Mouse (Mus musculus): ENCODE measurements around the gene Cd53. TPM values are rescaled to one million over a fixed set of nuclear protein-coding genes. Genes with fewer than 3 reads are reported as not detected.
A peak's percentile ranks its signal among the peaks of the same experiment; 100 is the strongest.

The Cd53 gene
- polyA plus RNA-seq, 1 experiment from 2014 or later, result 14.9 TPM

GRCm38 (mm10) chr3:106721397-106722027, 68.4 kb downstream of the Cd53 start:
- no peaks in the 10 kb centered on the region for H3K27me3 ChIP-seq (replicated peaks)
- peak overlapping the region; percentile 97 for H3K27ac ChIP-seq
- no peaks in the 10 kb centered on the region for H3K36me3 ChIP-seq
- no peaks in the 10 kb centered on the region; the same call in 1 of the 2 replicates for H3K9me3 ChIP-seq
- peak overlapping the region; percentile 70 for H3K4me3 ChIP-seq (replicated peaks)
- peak; percentile 98 for ATAC-seq (ENCODE audit: insufficient read depth, low FRiP score, low read depth)
- H3K9ac ChIP-seq, result peak overlapping the region; percentile 37; the same call in 1 of the 2 replicates
- WGBS, result 1% methylated on average over 31 of the region's 31 CpGs
- H3K4me1 ChIP-seq, result no peaks in the 10 kb centered on the region
- peak overlapping the region; percentile 57 for H3K4me2 ChIP-seq

Other genes with a start within 250 kb of the Cd53 start
- 70.3 and 82.3 TPM in 2 replicates for gene Dram2, start 242.4 kb downstream of the Cd53 start, polyA plus RNA-seq (2015; fragmentation: Nextera tagmentation; extraction: Ambion mirVana)
- gene Cept1, start 242.3 kb downstream of the Cd53 start, polyA plus RNA-seq (2015; fragmentation: Nextera tagmentation; extraction: Ambion mirVana), result 60.8 and 61.4 TPM in 2 replicates
- gene Lrif1, start 105.2 kb downstream of the Cd53 start, polyA plus RNA-seq (2015; fragmentation: Nextera tagmentation; extraction: Ambion mirVana), result 15.6 and 16.0 TPM in 2 replicates
- not detected in 2 replicates for gene Olfr266, start 36.1 kb upstream of the Cd53 start, polyA plus RNA-seq (2015; fragmentation: Nextera tagmentation; extraction: Ambion mirVana)
- 1.1 and 1.2 TPM in 2 replicates for gene Kcna3, start 246.0 kb upstream of the Cd53 start, polyA plus RNA-seq (2015; fragmentation: Nextera tagmentation; extraction: Ambion mirVana)

Data from stomach, embryonic 15.5 days (tissue).